Mouse (Mus musculus) limb, embryonic 11.5 days (tissue): Measurements from ENCODE around the gene 9430007A20Rik. TPM values are rescaled to one million over a fixed set of nuclear protein-coding genes. Genes with fewer than 3 reads are reported as not detected.

ENCODE experiments used
- ATAC-seq: fragments of 200-750 bp; cut with Nextera tagmentation; 2 replicates; pipeline ENCODE4 v1.8.0; 2017; ENCODE audit warnings: low read depth; ENCODE audit not compliant: insufficient number of reproducible peaks, low FRiP score, low TSS enrichment
- DNase-seq: peaks from one replicate; pipeline ENCODE4 v3.0.0-alpha.2; 2015; ENCODE audit warnings: low spot score
- H3K27ac ChIP-seq: fragments of 300-500 bp; sonication (generic); replicated peaks from 2 replicates; pipeline ENCODE4 v1.5.1; 2014; ENCODE audit warnings: low read depth, mild to moderate bottlenecking, low read length
- H3K27me3 ChIP-seq: fragments of 300-500 bp; sonication (generic); 2 replicates; pipeline ENCODE4 v1.6.1; 2014; ENCODE audit warnings: mild to moderate bottlenecking, low read length, mixed read lengths; ENCODE audit not compliant: control insufficient read depth, insufficient read depth
- H3K36me3 ChIP-seq: fragments of 300-500 bp; sonication (generic); 2 replicates; pipeline ENCODE4 v1.6.1; 2014; ENCODE audit warnings: mild to moderate bottlenecking, low read length, moderate library complexity, mixed read lengths; ENCODE audit not compliant: control insufficient read depth, insufficient read depth
- H3K4me1 ChIP-seq: fragments of 300-500 bp; sonication (generic); 2 replicates; pipeline ENCODE4 v1.6.1; 2014; ENCODE audit warnings: low read length, mixed read lengths; ENCODE audit not compliant: control insufficient read depth, insufficient read depth
- H3K4me2 ChIP-seq: fragments of 300-500 bp; sonication (generic); 2 replicates; pipeline ENCODE4 v1.6.1; 2014; ENCODE audit warnings: low read depth, mild to moderate bottlenecking, moderate library complexity; ENCODE audit not compliant: severe bottlenecking
- H3K4me3 ChIP-seq: fragments of 300-500 bp; sonication (generic); 2 replicates; pipeline ENCODE4 v1.5.1; 2014; ENCODE audit warnings: low read depth, low read length
- H3K9ac ChIP-seq: fragments of 300-500 bp; sonication (generic); 2 replicates; pipeline ENCODE4 v1.6.1; 2014; ENCODE audit warnings: mild to moderate bottlenecking, low read length
- H3K9me3 ChIP-seq: fragments of 300-500 bp; sonication (generic); 2 replicates; pipeline ENCODE4 v1.6.1; 2016; ENCODE audit warnings: low read length; ENCODE audit not compliant: control insufficient read depth
- polyA plus RNA-seq: library from polyadenylated mRNA; unstranded; fragments of >200 nt; fragmentation: Nextera tagmentation; extraction: Ambion mirVana; gene quantifications from 2 replicates; pipeline ENCODE4 v1.2.1, GENCODE M21; 2014

The 9430007A20Rik gene
- polyA plus RNA-seq, 1 experiment from 2014 or later, result not detected

DNA sequence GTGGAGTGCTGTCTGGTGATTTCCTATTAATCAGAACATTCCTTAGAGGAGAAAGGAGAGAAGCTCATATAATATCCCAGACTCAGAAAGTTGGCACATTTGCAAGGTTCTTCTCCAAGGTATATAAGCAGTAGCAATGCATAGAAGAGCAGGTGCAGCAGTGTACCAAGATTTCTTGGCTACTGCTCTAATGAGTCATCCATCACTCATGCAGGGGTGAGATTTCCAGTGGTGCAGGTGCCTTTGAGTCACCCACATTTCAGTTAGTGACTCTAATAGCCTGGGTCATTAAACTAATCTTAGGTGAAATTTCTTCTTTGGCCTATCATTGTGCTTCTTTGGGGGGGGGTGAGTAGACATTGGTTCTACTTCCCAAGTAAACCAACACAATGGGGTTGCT lies 48.1 kb downstream of the 9430007A20Rik start:
- Histone ChIP-seq H3K27me3 (no peaks in the 10 kb centered on the region), H3K9me3 (0 out of 2 replicates have a peak, but pooled peaks cover 2% of the 10 kb centered on the region), H3K4me3 (no peak overlapping the region), H3K9ac (no peak overlapping the region), H3K36me3 (no peaks in the 10 kb centered on the region), H3K4me2 (no peak overlapping the region), H3K27ac (no peak overlapping the region), H3K4me1 (no peaks in the 10 kb centered on the region)
- no peak for DNase-seq
- ATAC-seq, result no peak

Other genes starting within 250 kb of the 9430007A20Rik start
- not detected in 2 replicates for gene Pramel5, start 239.3 kb upstream of the 9430007A20Rik start, polyA plus RNA-seq
- gene Gm13128, start 189.6 kb upstream of the 9430007A20Rik start, polyA plus RNA-seq, result not detected in 2 replicates
- not detected in 2 replicates for gene Gm13119, start 161.9 kb upstream of the 9430007A20Rik start, polyA plus RNA-seq
- gene Pramef20, start 141.9 kb upstream of the 9430007A20Rik start, polyA plus RNA-seq, result not detected in 2 replicates
- 0.29 TPM in 1 of 2 replicates, not detected in the other for gene Pramef12, start 111.4 kb upstream of the 9430007A20Rik start, polyA plus RNA-seq
- gene 1700012P22Rik, start 81.0 kb upstream of the 9430007A20Rik start, polyA plus RNA-seq, result not detected in 2 replicates
- gene Gm9944, start 66.5 kb upstream of the 9430007A20Rik start, polyA plus RNA-seq, result not detected in 2 replicates
- not detected in 2 replicates for gene Aadacl3, start 56.1 kb upstream of the 9430007A20Rik start, polyA plus RNA-seq
- not detected in 2 replicates for gene Gm13124, start 45.3 kb downstream of the 9430007A20Rik start, polyA plus RNA-seq
- not detected in 2 replicates for gene Aadacl4, start 93.9 kb downstream of the 9430007A20Rik start, polyA plus RNA-seq
- not detected in 2 replicates for gene Gm436, start 166.5 kb downstream of the 9430007A20Rik start, polyA plus RNA-seq
- gene Gm13178, start 201.6 kb downstream of the 9430007A20Rik start, polyA plus RNA-seq, result not detected in 2 replicates